In the genomic region with DNA sequence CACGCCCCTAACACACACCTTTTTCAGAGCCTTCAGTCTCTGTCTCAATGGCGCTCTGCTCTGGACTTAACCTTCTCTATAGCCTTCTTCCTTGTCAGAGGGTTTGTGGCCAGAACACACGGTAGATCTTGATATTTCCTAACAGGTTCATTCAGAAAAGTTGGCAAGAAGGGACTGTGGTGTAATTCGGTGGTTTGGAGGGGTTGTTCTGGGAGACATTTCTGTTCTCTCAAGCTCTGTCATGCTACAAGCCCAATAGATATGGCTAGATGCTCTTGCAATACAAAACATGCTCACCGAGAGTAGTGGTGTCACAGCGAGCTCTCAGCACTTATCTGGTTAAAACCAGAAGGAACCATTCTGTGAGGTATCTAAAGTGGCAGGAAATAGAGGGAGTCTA, we compare ENCODE assay signal across 16 mouse cellular contexts. TPM values are rescaled to one million over a fixed set of nuclear protein-coding genes. Genes with fewer than 3 reads are reported as not detected.
DNase-seq lines count a peak whose midpoint lies in the region; ATAC-seq and TF ChIP-seq lines count a peak whose summit lies in the region.
"Had no signal": no experiment of that assay in that cellular context is flagged by ENCODE, and none has a peak within 500 bp of the region (broad histone marks: within the 10 kb centered on the region; RNA-seq: fewer than 3 reads in every experiment).

No protein-coding gene starts in this region.

- TF ChIP-seq CTCF in heart, postnatal 0 days (IDR thresholded peaks at IDR 0.05; ENCODE audit: low read depth) = no peak

- no peak overlapping the region for H3K4me2 ChIP-seq in heart, postnatal 0 days (ENCODE audit: low read depth, low read length)
- no peak overlapping the region for H3K4me2 ChIP-seq in neural tube, embryonic 15.5 days
- H3K4me2 ChIP-seq in hindbrain, embryonic 12.5 days (replicated peaks) = no peak overlapping the region

- H3K27ac ChIP-seq in heart, postnatal 0 days (ENCODE audit: low read depth) = peak overlapping the region; percentile 70
- H3K27ac ChIP-seq in neural tube, embryonic 15.5 days (replicated peaks) = 0 out of 2 replicates have a peak overlapping the region, but pooled peaks have one; percentile 18
- no peak overlapping the region for H3K27ac ChIP-seq in hindbrain, embryonic 12.5 days
- H3K27ac ChIP-seq: gastrocnemius, adult 2 months had no signal

- 55% methylated on average over 6 of the region's 6 CpGs for WGBS in heart, postnatal 0 days
- 84% methylated on average over 6 of the region's 6 CpGs for WGBS in neural tube, embryonic 15.5 days
- WGBS in hindbrain, embryonic 12.5 days = 81% methylated on average over 6 of the region's 6 CpGs

- H3K9ac ChIP-seq in heart, postnatal 0 days (replicated peaks; ENCODE audit: low read depth, low read length) = no peak overlapping the region
- H3K9ac ChIP-seq in neural tube, embryonic 15.5 days (replicated peaks) = no peak overlapping the region
- no peak overlapping the region for H3K9ac ChIP-seq in hindbrain, embryonic 12.5 days
- H3K9ac ChIP-seq: forebrain, postnatal 0 days had no signal

- no peak for ATAC-seq in heart, postnatal 0 days (ENCODE audit: insufficient read depth, low read depth)
- no peak for ATAC-seq in neural tube, embryonic 15.5 days (ENCODE audit: low FRiP score)
- peak; percentile 56 for ATAC-seq in megakaryocyte, adult 5-6 weeks (ENCODE audit: poor library complexity, severe bottlenecking)
- ATAC-seq in hindbrain, embryonic 12.5 days (ENCODE audit: low FRiP score) = no peak
- ATAC-seq: forebrain, postnatal 0 days; Patski had no signal

- H3K27me3 ChIP-seq in heart, postnatal 0 days (ENCODE audit: control insufficient read depth, insufficient read depth, low read length) = no peaks in the 10 kb centered on the region
- H3K27me3 ChIP-seq in neural tube, embryonic 15.5 days (replicated peaks) = no peaks in the 10 kb centered on the region
- no peaks in the 10 kb centered on the region for H3K27me3 ChIP-seq in hindbrain, embryonic 12.5 days
- H3K27me3 ChIP-seq: Patski had no signal

- no peak for DNase-seq in heart, postnatal 0 days (ENCODE audit: low spot score)
- DNase-seq in heart, adult 8-10 months (ENCODE audit: low spot score) = no peak
- DNase-seq in neural tube, embryonic 10.5 days (ENCODE audit: extremely low spot score, low spot score) = no peak
- peak; percentile 69 for DNase-seq in gonadal fat pad, adult 2 months (ENCODE audit: low read depth)
- DNase-seq in cerebellum, adult 18-20 months = no peak
- DNase-seq: adrenal gland, postnatal 36 days; cerebellum, adult 9-11 months; forebrain, postnatal 0 days; gastrocnemius, adult 2 months; kidney, adult 18-20 months; lung, adult 2 months; thymus, postnatal 14 days had no signal

- no peaks in the 10 kb centered on the region for H3K36me3 ChIP-seq in heart, postnatal 0 days (replicated peaks; ENCODE audit: control insufficient read depth, insufficient read depth, low read length)
- no peaks in the 10 kb centered on the region for H3K36me3 ChIP-seq in neural tube, embryonic 15.5 days
- H3K36me3 ChIP-seq in hindbrain, embryonic 12.5 days = no peaks in the 10 kb centered on the region

- no peak overlapping the region for H3K4me3 ChIP-seq in heart, postnatal 0 days (ENCODE audit: low read depth, low read length)
- no peak overlapping the region for H3K4me3 ChIP-seq in neural tube, embryonic 15.5 days (replicated peaks)
- H3K4me3 ChIP-seq in hindbrain, embryonic 12.5 days = no peak overlapping the region
- H3K4me3 ChIP-seq: gastrocnemius, adult 2 months had no signal

- no peak for TF ChIP-seq EP300 in heart, postnatal 0 days (IDR thresholded peaks at IDR 0.05; ENCODE audit: low read depth)

- no peaks in the 10 kb centered on the region for H3K9me3 ChIP-seq in heart, postnatal 0 days (replicated peaks; ENCODE audit: control insufficient read depth, low read length)
- no peaks in the 10 kb centered on the region for H3K9me3 ChIP-seq in neural tube, embryonic 15.5 days (replicated peaks)
- H3K9me3 ChIP-seq in hindbrain, embryonic 12.5 days (replicated peaks) = no peaks in the 10 kb centered on the region

- H3K4me1 ChIP-seq in heart, postnatal 0 days (ENCODE audit: control insufficient read depth, insufficient read depth) = peaks cover 35% of the 10 kb centered on the region
- H3K4me1 ChIP-seq in neural tube, embryonic 15.5 days = peaks cover 51% of the 10 kb centered on the region
- H3K4me1 ChIP-seq in hindbrain, embryonic 12.5 days = peaks cover 39% of the 10 kb centered on the region

RNA-seq across cellular contexts. Expression of a gene that starts 51.2 kb away (rescaled TPM):
- total RNA-seq in heart, postnatal 0 days (2014; rRNA removed; ENCODE audit: low replicate concordance) = 2.1 and 3.1 TPM in 2 replicates
- 2.1 and 2.4 TPM in 2 replicates for polyA plus RNA-seq in heart, postnatal 0 days (2015; fragmentation: Nextera tagmentation; extraction: Ambion mirVana)
- total RNA-seq in heart, adult 8-10 months (2022) = 1 to 10 TPM; 2.4 to 6.9 (median 4.2) TPM
- polyA plus RNA-seq in neural tube, embryonic 15.5 days (2015; fragmentation: Nextera tagmentation; extraction: Ambion mirVana) = 19.0 and 24.3 TPM in 2 replicates
- polyA plus RNA-seq in gonadal fat pad, adult 2 months (2012; rRNA removed) = 1.7 and 1.8 TPM in 2 replicates
- 3.3 and 3.6 TPM in 2 replicates for total RNA-seq in megakaryocyte, adult 5-6 weeks (2015)
- total RNA-seq in megakaryocyte, adult 5-6 weeks (2017) = 0.99 and 1.2 TPM in 2 replicates
- 25.4 and 27.3 TPM in 2 replicates for polyA plus RNA-seq in hindbrain, embryonic 12.5 days (2016; fragmentation: Nextera tagmentation; extraction: Ambion mirVana)
